Mouse (Mus musculus) E14TG2a.4 (cell line): ENCODE measurements at regions not wholly inside any gene's neighbourhood (a gene's known extent, or its start where the extent isn't known, plus 50 kb on each side); places are given as distances from the start of the nearest gene placed in this dataset.

Experiments used
- CTCF ChIP-seq: conservative IDR thresholded peaks from 2 replicates; pipeline ENCODE4 v1.5.1; 2014; ENCODE audit warnings: low read length
- POU5F1 ChIP-seq: IDR thresholded peaks from 2 replicates; pipeline ENCODE4 v1.6.1; 2014; ENCODE audit warnings: low read length, borderline replicate concordance

GRCm38 (mm10) chr12:86826420-86827240 lies 58.0 kb downstream of the Irf2bpl start:
- TF ChIP-seq CTCF (no peak), POU5F1 (no peak)
